Mouse (Mus musculus) neural tube, embryonic 11.5 days (tissue): ENCODE measurements around the gene Rtkn. TPM values are rescaled to one million over a fixed set of nuclear protein-coding genes. Genes with fewer than 3 reads are reported as not detected.
A peak's percentile ranks its signal among the peaks of the same experiment; 100 is the strongest.

Experiments
- ATAC-seq: fragments of 200-750 bp; cut with Nextera tagmentation; 2 replicates; pipeline ENCODE4 v1.8.0; 2017; ENCODE audit warnings: moderate number of reproducible peaks, mild to moderate bottlenecking, moderate TSS enrichment, moderate library complexity; ENCODE audit not compliant: insufficient read depth, low FRiP score, low TSS enrichment
- DNase-seq: peaks from one replicate; pipeline ENCODE4 v3.0.0-alpha.2; 2015; ENCODE audit warnings: low spot score
- H3K27ac ChIP-seq: fragments of 300-500 bp; sonication (generic); 2 replicates; pipeline ENCODE4 v1.5.1; 2014; ENCODE audit warnings: low read depth, mild to moderate bottlenecking, low read length
- H3K27me3 ChIP-seq: fragments of 300-500 bp; sonication (generic); 2 replicates; pipeline ENCODE4 v1.6.1; 2014; ENCODE audit warnings: mild to moderate bottlenecking, low read length, mixed read lengths; ENCODE audit not compliant: control insufficient read depth, insufficient read depth
- H3K36me3 ChIP-seq: fragments of 300-500 bp; sonication (generic); 2 replicates; pipeline ENCODE4 v1.6.1; 2014; ENCODE audit warnings: mild to moderate bottlenecking, low read length, moderate library complexity, mixed read lengths; ENCODE audit not compliant: control insufficient read depth, insufficient read depth
- H3K4me1 ChIP-seq: fragments of 300-500 bp; sonication (generic); 2 replicates; pipeline ENCODE4 v1.6.1; 2014; ENCODE audit warnings: low read length, mixed read lengths; ENCODE audit not compliant: control insufficient read depth, insufficient read depth
- H3K4me2 ChIP-seq: fragments of 300-500 bp; sonication (generic); 2 replicates; pipeline ENCODE4 v1.6.1; 2014; ENCODE audit warnings: low read depth, mild to moderate bottlenecking, moderate library complexity
- H3K4me3 ChIP-seq: fragments of 300-500 bp; sonication (generic); 2 replicates; pipeline ENCODE4 v1.5.1; 2014; ENCODE audit warnings: low read depth, low read length
- H3K9ac ChIP-seq: fragments of 300-500 bp; sonication (generic); 2 replicates; pipeline ENCODE4 v1.6.1; 2014; ENCODE audit warnings: mild to moderate bottlenecking, low read length
- H3K9me3 ChIP-seq: fragments of 300-500 bp; sonication (generic); 2 replicates; pipeline ENCODE4 v1.6.1; 2016; ENCODE audit warnings: low read length; ENCODE audit not compliant: control insufficient read depth
- WGBS: fragments of 180-500 bp; shearing (Covaris S2); extraction: QIAGEN DNeasy Blood & Tissue Kit; methylation state at CpG from one replicate; pipeline ENCODE4 v1.1.7; 2014; 5-methylcytosine and 5-hydroxymethylcytosine counted together
- microRNA counts: library from miRNA; unstranded; fragments of <30 nt; microRNA quantifications from one replicate; lab custom pipeline; 2015
- microRNA-seq: library from miRNA; unstranded; fragments of <30 nt; microRNA quantifications from one replicate; pipeline ENCODE4, GENCODE M21; 2016
- polyA plus RNA-seq: library from polyadenylated mRNA; unstranded; fragments of >200 nt; fragmentation: Nextera tagmentation; extraction: Ambion mirVana; gene quantifications from 2 replicates; pipeline ENCODE4 v1.2.1, GENCODE M21; 2014

Gene Rtkn
- polyA plus RNA-seq, 1 experiment from 2014 or later: 20.6 TPM

GRCm38 (mm10) chr6:83185895-83186861 lies 50.9 kb downstream of the Rtkn start:
- Histone ChIP-seq H3K27ac (peak overlapping the region; percentile 75), H3K4me1 (peaks cover 20% of the 10 kb centered on the region), H3K36me3 (peaks cover 16% of the 10 kb centered on the region), H3K4me2 (peak overlapping the region; percentile 65), H3K27me3 (no peaks in the 10 kb centered on the region), H3K4me3 (peak overlapping the region; percentile 37), H3K9me3 (no peaks in the 10 kb centered on the region), H3K9ac (peak overlapping the region; percentile 69)
- peak; percentile 88 for DNase-seq
- ATAC-seq: peak; percentile 96
- WGBS: 10% methylated on average over 22 of the region's 25 CpGs

GRCm38 (mm10) chr6:83186946-83187345 lies 51.7 kb downstream of the Rtkn start:
- peak overlapping the region; percentile 37 for H3K4me3 ChIP-seq
- ATAC-seq: no peak
- WGBS: 82% methylated on average over 2 of the region's 2 CpGs

GRCm38 (mm10) chr6:83193571-83193970 lies 58.3 kb downstream of the Rtkn start:
- Histone ChIP-seq H3K36me3 (peaks cover 42% of the 10 kb centered on the region), H3K4me1 (no peaks in the 10 kb centered on the region), H3K27ac (no peak overlapping the region), H3K9me3 (no peaks in the 10 kb centered on the region), H3K4me3 (no peak overlapping the region), H3K9ac (no peak overlapping the region), H3K4me2 (no peak overlapping the region), H3K27me3 (no peaks in the 10 kb centered on the region)
- DNase-seq: no peak
- WGBS: 92% methylated on average over 7 of the region's 7 CpGs
- ATAC-seq: no peak

More at GRCm38 (mm10) chr6:83186946-83187345, 51.7 kb downstream of the Rtkn start:
- no peak for DNase-seq
- Histone ChIP-seq H3K27ac (0 out of 2 replicates have a peak overlapping the region, but pooled peaks have one; percentile 75), H3K36me3 (peaks cover 21% of the 10 kb centered on the region), H3K27me3 (no peaks in the 10 kb centered on the region), H3K4me1 (peaks cover 20% of the 10 kb centered on the region), H3K9me3 (no peaks in the 10 kb centered on the region), H3K9ac (peak overlapping the region; percentile 69), H3K4me2 (peak overlapping the region; percentile 65)

- ATAC-seq (no peak), DNase-seq (peak; percentile 36)
- Histone ChIP-seq H3K4me2 (no peak overlapping the region), H3K9ac (no peak overlapping the region), H3K4me3 (no peak overlapping the region), H3K36me3 (peaks cover 24% of the 10 kb centered on the region), H3K9me3 (no peaks in the 10 kb centered on the region), H3K27ac (no peak overlapping the region), H3K4me1 (no peaks in the 10 kb centered on the region), H3K27me3 (no peaks in the 10 kb centered on the region)
- 45% methylated on average over 15 of the region's 15 CpGs for WGBS
These were observed 62.2 kb downstream of the Rtkn start for GRCm38 (mm10) chr6:83197345-83198004.

MicroRNA genes within 50 kb of the gene (microRNA counts, 519-probe panel; counts per million panel counts)
- 171 counts per million, percentile 57 among the panel's probes with 10 or more counts for microRNA mmu-miR-3470a+mmu-miR-3470b (lab: Ali Mortazavi, UCI)

Small RNAs within 50 kb of the gene (microRNA-seq; reads per million reads assigned to microRNA genes)
- not detected for gene Mir3470a

Other genes starting within 250 kb of the Rtkn start
- 3.0 and 3.4 TPM in 2 replicates for gene Sema4f, start 195.7 kb upstream of the Rtkn start, polyA plus RNA-seq
- gene M1ap, start 188.6 kb upstream of the Rtkn start, polyA plus RNA-seq: 0.26 TPM in 1 of 2 replicates, not detected in the other
- gene Dok1, start 102.0 kb upstream of the Rtkn start, polyA plus RNA-seq: 5.6 and 7.1 TPM in 2 replicates
- gene Loxl3, start 101.3 kb upstream of the Rtkn start, polyA plus RNA-seq: 6.7 and 9.2 TPM in 2 replicates
- 122 TPM in 2 replicates for gene Aup1, start 80.9 kb upstream of the Rtkn start, polyA plus RNA-seq
- 33.2 and 34.1 TPM in 2 replicates for gene Htra2, start 80.2 kb upstream of the Rtkn start, polyA plus RNA-seq
- gene Dqx1, start 77.6 kb upstream of the Rtkn start, polyA plus RNA-seq: 1.4 and 1.6 TPM in 2 replicates
- 21.2 and 30.4 TPM in 2 replicates for gene Tlx2, start 65.2 kb upstream of the Rtkn start, polyA plus RNA-seq
- 41.8 and 42.0 TPM in 2 replicates for gene Pcgf1, start 57.6 kb upstream of the Rtkn start, polyA plus RNA-seq
- 2.5 and 2.7 TPM in 2 replicates for gene Lbx2, start 49.1 kb upstream of the Rtkn start, polyA plus RNA-seq
- 3.3 and 3.5 TPM in 2 replicates for gene Ccdc142, start 33.9 kb upstream of the Rtkn start, polyA plus RNA-seq
- 2.1 and 2.7 TPM in 2 replicates for gene Gm42688, start 33.8 kb upstream of the Rtkn start, polyA plus RNA-seq
- gene Mrpl53, start 26.4 kb upstream of the Rtkn start, polyA plus RNA-seq: 118 and 123 TPM in 2 replicates
- 30.5 and 31.9 TPM in 2 replicates for gene Mogs, start 20.0 kb upstream of the Rtkn start, polyA plus RNA-seq
- gene Wbp1, start 13.9 kb upstream of the Rtkn start, polyA plus RNA-seq: 169 and 177 TPM in 2 replicates
- 19.8 and 23.4 TPM in 2 replicates for gene Ino80b, start 10.0 kb upstream of the Rtkn start, polyA plus RNA-seq
- gene Wdr54, start 20.9 kb downstream of the Rtkn start, polyA plus RNA-seq: 12.2 and 14.5 TPM in 2 replicates
- gene 1700003E16Rik, start 20.9 kb downstream of the Rtkn start, polyA plus RNA-seq: 1.4 and 1.5 TPM in 2 replicates
- 114 and 125 TPM in 2 replicates for gene Dctn1, start 30.5 kb downstream of the Rtkn start, polyA plus RNA-seq
- gene Slc4a5, start 84.4 kb downstream of the Rtkn start, polyA plus RNA-seq: 0.28 and 0.77 TPM in 2 replicates
- gene Mthfd2, start 190.4 kb downstream of the Rtkn start, polyA plus RNA-seq: 43.1 and 45.7 TPM in 2 replicates
- 69.5 and 72.3 TPM in 2 replicates for gene Mob1a, start 190.6 kb downstream of the Rtkn start, polyA plus RNA-seq
- 106 and 115 TPM in 2 replicates for gene Bola3, start 213.7 kb downstream of the Rtkn start, polyA plus RNA-seq